Mouse (Mus musculus) forebrain, embryonic 13.5 days (tissue): Measurements from ENCODE around the gene Dnah7a. TPM values are rescaled to one million over a fixed set of nuclear protein-coding genes. Genes with fewer than 3 reads are reported as not detected.
"Not testable (repeated sequence)": the region's sequence is repeated elsewhere in the genome, so short reads cannot be mapped to it uniquely, and the experiment has no call there.

Experiments used
- ATAC-seq: fragments of 200-750 bp; cut with Nextera tagmentation; 2 replicates; pipeline ENCODE4 v1.8.0; 2017
- H3K27ac ChIP-seq: fragments of 300-500 bp; sonication (generic); 2 replicates; pipeline ENCODE4 v1.5.1; 2015; ENCODE audit warnings: inconsistent platforms, mild to moderate bottlenecking, moderate library complexity
- H3K27me3 ChIP-seq: fragments of 300-500 bp; sonication (generic); 2 replicates; pipeline ENCODE4 v1.6.1; 2015; ENCODE audit warnings: mild to moderate bottlenecking, inconsistent platforms
- H3K36me3 ChIP-seq: fragments of 300-500 bp; sonication (generic); 2 replicates; pipeline ENCODE4 v1.6.1; 2015; ENCODE audit warnings: mild to moderate bottlenecking, inconsistent platforms; ENCODE audit not compliant: poor library complexity, severe bottlenecking
- H3K4me1 ChIP-seq: fragments of 300-500 bp; sonication (generic); 2 replicates; pipeline ENCODE4 v1.6.1; 2015; ENCODE audit warnings: inconsistent platforms
- H3K4me2 ChIP-seq: fragments of 300-500 bp; sonication (generic); 2 replicates; pipeline ENCODE4 v1.6.1; 2015; ENCODE audit warnings: inconsistent platforms, mild to moderate bottlenecking, moderate library complexity
- H3K4me3 ChIP-seq: fragments of 300-500 bp; sonication (generic); 2 replicates; pipeline ENCODE4 v1.5.1; 2015; ENCODE audit warnings: mild to moderate bottlenecking, inconsistent platforms
- H3K9ac ChIP-seq: fragments of 300-500 bp; sonication (generic); 2 replicates; pipeline ENCODE4 v1.6.1; 2015; ENCODE audit warnings: mild to moderate bottlenecking, inconsistent platforms
- H3K9me3 ChIP-seq: fragments of 300-500 bp; sonication (generic); replicated peaks from 2 replicates; pipeline ENCODE4 v1.6.1; 2016; ENCODE audit warnings: inconsistent platforms
- WGBS: fragments of 180-500 bp; shearing (Covaris S2); methylation state at CpG from one replicate; pipeline ENCODE4 v1.1.7; 2015; 5-methylcytosine and 5-hydroxymethylcytosine counted together
- polyA plus RNA-seq: library from polyadenylated mRNA; unstranded; fragments of >200 nt; fragmentation: Nextera tagmentation; extraction: Ambion mirVana; gene quantifications from 2 replicates; pipeline ENCODE4 v1.2.1, GENCODE M21; 2015

The Dnah7a gene
- polyA plus RNA-seq, 1 experiment from 2014 or later = 7.6 TPM

DNA sequence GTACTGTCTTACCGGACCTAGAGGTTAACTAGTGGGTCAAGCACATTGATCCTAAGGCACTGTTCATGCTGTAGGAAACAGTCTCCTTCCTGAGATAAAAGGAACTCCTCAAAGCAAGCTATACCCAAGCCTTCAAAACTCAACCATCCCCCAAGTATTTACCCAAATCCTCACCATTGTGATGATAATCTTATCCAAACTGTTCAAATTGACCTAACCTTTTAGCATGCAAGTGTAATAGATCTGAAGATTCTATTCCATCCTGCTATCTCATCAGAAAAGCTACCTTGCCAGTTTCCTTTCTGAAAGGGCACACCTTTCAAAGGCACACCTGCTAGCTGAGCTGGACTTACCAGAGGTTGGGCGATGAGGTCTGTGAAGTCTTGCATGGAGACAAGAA lies 70.9 kb downstream of the Dnah7a start:
- H3K4me1 ChIP-seq, ATAC-seq, H3K4me2 ChIP-seq, H3K27me3 ChIP-seq, H3K36me3 ChIP-seq, H3K9ac ChIP-seq, H3K9me3 ChIP-seq, H3K27ac ChIP-seq, H3K4me3 ChIP-seq: not testable (repeated sequence)
- 80% methylated on average over 2 of the region's 2 CpGs for WGBS

DNA sequence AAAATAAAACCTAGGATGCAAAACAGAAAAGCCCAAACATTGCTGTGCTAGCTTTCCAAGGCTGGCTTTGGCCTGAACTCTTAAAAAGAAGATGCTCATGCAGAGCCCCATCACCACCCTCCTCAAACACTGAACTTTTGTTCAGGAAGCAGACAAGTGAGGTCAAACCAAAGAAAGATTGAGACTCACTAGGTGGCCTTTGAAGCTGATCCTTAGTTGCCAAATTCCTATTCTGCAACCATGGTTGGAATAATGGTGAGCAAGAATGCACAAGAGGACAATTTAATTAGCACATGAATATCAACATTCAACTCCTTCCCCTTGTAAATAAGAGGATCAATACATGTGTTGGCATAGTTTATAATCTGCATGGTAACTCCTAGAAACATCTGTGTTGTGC lies 74.5 kb downstream of the Dnah7a start:
- H3K4me2 ChIP-seq, ATAC-seq, H3K27me3 ChIP-seq, H3K27ac ChIP-seq, H3K36me3 ChIP-seq, H3K9ac ChIP-seq, H3K4me3 ChIP-seq, H3K4me1 ChIP-seq, H3K9me3 ChIP-seq: not testable (repeated sequence)

DNA sequence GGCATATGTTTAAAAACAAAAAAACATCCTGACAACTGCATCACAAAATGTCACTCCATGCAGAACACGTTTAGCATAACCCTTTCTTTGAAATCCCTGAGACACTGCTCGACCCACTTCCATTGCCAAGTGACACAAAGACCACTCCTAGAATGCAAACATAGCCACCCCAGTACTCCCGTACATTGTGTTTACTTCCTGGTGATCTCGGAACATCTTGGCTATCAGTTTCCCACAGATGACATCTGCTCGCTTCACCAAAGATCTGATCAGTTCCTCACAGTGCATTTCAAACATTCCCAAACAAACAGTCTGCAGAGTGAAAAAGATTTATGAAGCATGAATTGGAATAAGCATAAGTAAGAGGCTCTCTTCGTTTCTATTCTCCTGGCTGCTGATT lies 76.6 kb downstream of the Dnah7a start:
- Histone ChIP-seq H3K4me2 (no peak overlapping the region), H3K9ac (no peak overlapping the region)

DNA sequence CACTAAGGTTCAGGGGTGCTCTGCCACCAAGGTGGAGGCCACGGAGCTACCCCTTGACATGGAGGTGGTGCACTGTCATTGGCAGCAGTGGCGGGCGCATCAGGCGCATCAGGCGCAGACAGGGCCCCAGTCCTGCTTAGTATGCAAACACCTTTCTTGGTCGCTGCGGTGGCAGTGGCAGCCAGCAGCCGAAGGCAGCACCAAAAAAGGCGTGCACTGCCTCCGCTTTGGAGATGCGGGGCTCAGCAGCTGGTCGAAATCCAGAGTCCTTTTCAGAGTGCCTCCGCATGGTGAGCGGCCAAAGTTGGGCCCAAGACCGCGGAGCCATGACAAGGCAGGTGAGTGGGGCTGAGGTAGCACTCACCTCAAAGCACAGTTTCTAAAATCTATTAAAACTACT lies 93.1 kb downstream of the Dnah7a start:
- ATAC-seq = no peak
- WGBS = 94% methylated on average over 16 of the region's 16 CpGs
- H3K4me2 ChIP-seq = no peak overlapping the region

More for the DNA sequence above, 76.6 kb downstream of the Dnah7a start:
- Histone ChIP-seq H3K27ac (no peak overlapping the region), H3K4me1 (no peaks in the 10 kb centered on the region), H3K9me3 (no peaks in the 10 kb centered on the region), H3K36me3 (no peaks in the 10 kb centered on the region), H3K27me3 (no peaks in the 10 kb centered on the region), H3K4me3 (no peak overlapping the region)
- ATAC-seq = no peak
- 46% methylated on average over 6 of the region's 6 CpGs for WGBS

DNA sequence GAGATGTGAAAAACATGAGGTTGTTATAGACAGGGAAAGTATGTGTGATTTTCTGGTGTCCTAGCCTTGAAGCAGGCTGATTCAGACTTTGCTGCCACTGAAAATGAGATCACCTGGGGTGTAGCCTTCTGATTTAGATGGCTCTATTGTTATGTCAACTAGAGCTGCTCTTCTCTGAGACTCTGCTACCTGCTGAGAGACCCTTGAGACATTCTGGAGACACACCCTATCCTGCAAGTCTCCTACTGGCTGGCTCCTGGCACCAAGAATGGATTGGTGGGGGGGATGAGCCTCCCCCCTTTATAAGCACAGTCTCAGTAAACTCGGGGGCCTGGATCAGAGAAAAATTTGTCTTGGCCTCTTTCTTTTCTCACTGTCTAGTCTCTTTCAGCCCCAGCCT lies 125.3 kb downstream of the Dnah7a start:
- WGBS = 0% methylated on average over 1 of the region's 1 CpGs
- not testable (repeated sequence) for H3K9ac ChIP-seq, H3K36me3 ChIP-seq, H3K4me3 ChIP-seq, H3K27ac ChIP-seq, H3K9me3 ChIP-seq, H3K27me3 ChIP-seq, ATAC-seq, H3K4me1 ChIP-seq, H3K4me2 ChIP-seq

More for the DNA sequence above, 93.1 kb downstream of the Dnah7a start:
- Histone ChIP-seq H3K9ac (no peak overlapping the region), H3K4me3 (no peak overlapping the region), H3K9me3 (peaks cover 6% of the 10 kb centered on the region; the same call in 1 of the 2 replicates), H3K36me3 (no peaks in the 10 kb centered on the region), H3K27me3 (no peaks in the 10 kb centered on the region), H3K4me1 (no peaks in the 10 kb centered on the region), H3K27ac (no peak overlapping the region)

DNA sequence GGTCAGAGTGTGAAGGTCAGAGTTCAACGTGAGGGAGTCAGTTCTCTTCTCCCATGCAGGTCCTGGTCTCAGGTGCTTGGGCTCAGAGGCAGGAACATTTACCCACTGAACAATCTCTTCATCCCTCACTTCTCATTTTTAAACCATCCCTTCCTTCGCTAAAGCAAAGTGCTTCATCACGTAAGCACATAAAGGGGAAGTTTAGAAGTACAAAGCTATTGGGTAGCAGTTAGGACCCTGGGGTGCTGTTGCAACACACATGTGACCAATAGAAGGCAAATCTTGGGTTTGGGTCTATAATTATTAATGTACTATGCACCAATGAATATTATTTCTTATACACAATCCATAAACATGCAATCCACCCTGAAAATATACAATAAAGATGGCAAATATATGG lies 148.7 kb downstream of the Dnah7a start:
- not testable (repeated sequence) for ATAC-seq, H3K4me3 ChIP-seq, H3K4me2 ChIP-seq, H3K27me3 ChIP-seq, H3K9me3 ChIP-seq, H3K36me3 ChIP-seq, H3K4me1 ChIP-seq, H3K27ac ChIP-seq, H3K9ac ChIP-seq
- WGBS = 97% methylated on average over 3 of the region's 3 CpGs

DNA sequence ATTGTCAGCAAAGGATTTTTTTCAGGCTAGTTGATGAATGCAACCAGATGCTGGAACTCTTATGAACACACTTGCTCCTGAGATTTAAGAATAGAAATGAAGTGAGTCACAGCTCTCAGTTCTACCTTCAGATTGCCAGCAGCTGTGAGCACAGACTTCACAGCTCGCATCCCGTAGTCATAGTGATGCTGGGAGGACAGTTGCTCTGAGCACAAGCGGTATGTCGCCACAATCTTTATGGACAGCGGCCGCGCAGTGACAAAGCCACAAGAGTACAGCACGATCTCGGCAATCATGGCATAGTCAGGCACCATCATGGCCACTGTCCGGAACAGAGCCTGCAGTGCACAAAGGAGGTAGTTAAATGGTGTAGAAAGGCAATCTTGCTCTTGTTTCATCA lies 159.6 kb downstream of the Dnah7a start:
- ATAC-seq, H3K9me3 ChIP-seq: not testable (repeated sequence)
- WGBS = 93% methylated on average over 10 of the region's 10 CpGs

DNA sequence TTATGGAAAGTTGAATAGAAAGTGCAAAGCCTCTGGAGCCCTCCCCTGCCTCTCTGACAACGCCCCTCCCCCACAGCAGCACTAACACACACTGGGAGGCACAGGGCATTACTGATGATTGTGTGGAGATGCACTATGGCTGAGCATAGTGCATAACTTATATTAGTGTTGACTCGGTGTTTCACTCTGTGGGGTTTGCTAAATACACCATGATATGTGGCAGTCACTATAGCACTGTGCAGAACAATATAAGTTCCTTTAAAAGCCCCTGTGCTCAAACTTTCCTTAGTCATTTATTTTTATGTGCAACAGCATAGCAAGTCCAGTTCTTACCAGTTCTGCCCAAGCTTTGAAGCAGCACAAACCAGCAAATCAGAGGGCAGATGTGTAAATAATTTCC lies 168.2 kb downstream of the Dnah7a start:
- WGBS = 71% methylated on average over 2 of the region's 2 CpGs
- H3K27ac ChIP-seq = not testable (repeated sequence)

More for the DNA sequence above, 159.6 kb downstream of the Dnah7a start:
- H3K4me1 ChIP-seq, H3K27me3 ChIP-seq, H3K27ac ChIP-seq, H3K4me3 ChIP-seq, H3K9ac ChIP-seq, H3K36me3 ChIP-seq, H3K4me2 ChIP-seq: not testable (repeated sequence)

DNA sequence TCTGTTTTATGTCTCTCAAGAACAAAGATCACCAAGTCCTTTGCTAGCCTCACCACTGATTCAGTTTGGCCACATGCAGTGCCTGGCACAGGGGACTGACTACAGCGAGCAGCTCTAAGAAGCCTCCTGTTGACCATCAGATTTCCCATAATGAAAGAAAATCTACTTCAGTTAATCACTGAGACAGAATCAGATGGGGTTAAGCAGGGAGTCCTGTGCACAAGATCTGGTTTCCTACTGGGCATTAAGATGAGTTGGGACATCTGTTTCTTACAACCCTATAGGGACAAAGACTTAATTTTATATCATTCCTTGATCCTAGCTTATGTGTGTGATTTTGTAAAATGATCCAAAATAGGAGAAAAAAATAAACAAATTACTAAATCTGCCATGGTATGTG lies 171.8 kb downstream of the Dnah7a start:
- WGBS = 78% methylated on average over 1 of the region's 1 CpGs
- H3K4me1 ChIP-seq, H3K9me3 ChIP-seq, H3K4me2 ChIP-seq, H3K9ac ChIP-seq, H3K36me3 ChIP-seq, ATAC-seq, H3K27me3 ChIP-seq, H3K4me3 ChIP-seq, H3K27ac ChIP-seq: not testable (repeated sequence)

More for the DNA sequence above, 168.2 kb downstream of the Dnah7a start:
- not testable (repeated sequence) for H3K9ac ChIP-seq, H3K4me1 ChIP-seq, H3K27me3 ChIP-seq, H3K36me3 ChIP-seq, H3K4me3 ChIP-seq, ATAC-seq, H3K4me2 ChIP-seq, H3K9me3 ChIP-seq

DNA sequence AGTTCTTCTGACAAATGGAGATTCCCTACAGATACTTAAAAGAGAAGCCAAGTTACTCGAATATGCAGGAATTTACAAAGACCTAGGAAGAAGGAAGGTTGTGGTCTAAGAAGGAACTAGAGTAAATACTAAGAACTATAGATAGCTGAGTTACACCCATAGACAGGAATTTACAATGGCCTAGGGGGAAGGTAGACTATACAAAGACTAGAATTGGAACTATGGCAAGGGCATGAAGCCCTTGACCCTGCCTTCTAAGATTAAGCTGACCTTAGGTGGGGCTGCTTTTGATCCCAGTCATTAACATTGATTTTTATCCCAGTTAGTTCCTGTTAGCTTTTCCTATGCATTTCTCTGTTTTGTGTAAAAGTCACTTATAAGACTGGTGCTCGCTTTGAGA lies 180.6 kb downstream of the Dnah7a start:
- not testable (repeated sequence) for ATAC-seq, H3K4me1 ChIP-seq, H3K4me2 ChIP-seq, H3K27ac ChIP-seq, H3K4me3 ChIP-seq, H3K27me3 ChIP-seq, H3K9me3 ChIP-seq, H3K36me3 ChIP-seq, H3K9ac ChIP-seq
- 81% methylated on average over 2 of the region's 2 CpGs for WGBS

DNA sequence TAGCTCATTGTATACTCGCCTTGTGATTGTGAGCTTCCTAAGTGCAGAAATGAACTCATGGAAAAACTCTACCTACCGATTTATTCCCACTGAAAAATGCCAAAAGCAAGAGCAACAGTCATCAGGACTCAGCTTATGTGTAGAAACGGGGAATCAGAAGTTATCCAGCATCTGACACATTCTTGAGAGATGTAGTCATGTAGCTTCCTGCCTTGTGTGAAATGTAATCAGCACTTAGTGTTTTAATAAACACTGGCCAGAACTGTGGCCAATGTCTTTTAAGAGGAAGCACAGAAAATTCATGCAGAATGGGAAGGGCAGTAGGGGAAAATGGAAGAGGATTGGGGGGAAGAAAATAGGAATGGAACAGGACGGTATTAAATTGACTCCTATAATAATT lies 232.9 kb downstream of the Dnah7a start:
- Histone ChIP-seq H3K4me1 (no peaks in the 10 kb centered on the region), H3K4me3 (no peak overlapping the region), H3K9ac (no peak overlapping the region), H3K27ac (no peak overlapping the region), H3K27me3 (no peaks in the 10 kb centered on the region), H3K36me3 (no peaks in the 10 kb centered on the region), H3K4me2 (no peak overlapping the region), H3K9me3 (no peaks in the 10 kb centered on the region)
- ATAC-seq = no peak
- WGBS = 89% methylated on average over 4 of the region's 4 CpGs

DNA sequence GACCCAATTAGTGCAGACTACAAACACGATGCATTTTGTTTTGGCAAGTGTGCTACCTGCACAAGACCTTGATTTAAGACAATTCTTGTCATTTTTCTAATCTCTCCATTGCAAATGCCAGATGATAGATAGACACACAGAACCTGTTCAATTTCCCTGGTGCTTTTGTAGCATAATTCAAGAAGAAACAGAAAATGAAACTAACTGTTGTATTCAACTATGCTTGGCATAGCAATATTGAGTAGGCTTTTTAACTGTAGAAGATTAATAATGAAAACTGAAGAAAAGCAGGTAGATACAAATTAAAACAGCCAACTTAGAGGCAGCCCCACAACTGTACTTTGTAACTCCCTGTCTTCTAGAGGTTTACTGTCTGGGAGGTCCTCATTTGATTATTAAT lies 234.5 kb downstream of the Dnah7a start:
- H3K4me2 ChIP-seq, ATAC-seq, H3K9me3 ChIP-seq, H3K9ac ChIP-seq, H3K27ac ChIP-seq, H3K4me1 ChIP-seq, H3K4me3 ChIP-seq, H3K27me3 ChIP-seq, H3K36me3 ChIP-seq: not testable (repeated sequence)
- 70% methylated on average over 1 of the region's 1 CpGs for WGBS

DNA sequence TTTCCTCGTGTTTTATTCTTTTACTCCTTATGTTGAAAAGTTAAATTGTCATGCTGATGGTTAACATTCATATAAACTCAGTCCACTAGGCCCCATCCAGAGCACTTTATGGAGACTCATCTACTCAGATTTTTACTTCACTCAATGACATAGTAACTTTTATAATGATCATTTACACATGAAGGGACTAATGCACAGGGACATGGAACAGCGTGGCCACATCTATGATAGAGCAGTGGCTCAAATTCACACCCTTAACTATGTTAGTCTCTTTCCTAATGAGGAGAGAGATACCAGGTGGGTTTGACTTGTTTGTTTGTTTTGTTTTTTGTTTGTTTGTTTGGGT lies 239.3 kb downstream of the Dnah7a start:
- H3K4me2 ChIP-seq = no peak overlapping the region
- 75% methylated on average over 2 of the region's 2 CpGs for WGBS
- no peaks in the 10 kb centered on the region for H3K9me3 ChIP-seq
- ATAC-seq = no peak
- H3K27me3 ChIP-seq = no peaks in the 10 kb centered on the region
- H3K9ac ChIP-seq = no peak overlapping the region
- no peak overlapping the region for H3K27ac ChIP-seq
- no peaks in the 10 kb centered on the region for H3K4me1 ChIP-seq
- H3K4me3 ChIP-seq = no peak overlapping the region
- H3K36me3 ChIP-seq = no peaks in the 10 kb centered on the region
